Mouse (Mus musculus): Measurements from ENCODE around the gene Osbpl10. TPM values are rescaled to one million over a fixed set of nuclear protein-coding genes. Genes with fewer than 3 reads are reported as not detected.

The Osbpl10 gene
- polyA plus RNA-seq, 3 experiments from 2014 or later = not detected

DNA sequence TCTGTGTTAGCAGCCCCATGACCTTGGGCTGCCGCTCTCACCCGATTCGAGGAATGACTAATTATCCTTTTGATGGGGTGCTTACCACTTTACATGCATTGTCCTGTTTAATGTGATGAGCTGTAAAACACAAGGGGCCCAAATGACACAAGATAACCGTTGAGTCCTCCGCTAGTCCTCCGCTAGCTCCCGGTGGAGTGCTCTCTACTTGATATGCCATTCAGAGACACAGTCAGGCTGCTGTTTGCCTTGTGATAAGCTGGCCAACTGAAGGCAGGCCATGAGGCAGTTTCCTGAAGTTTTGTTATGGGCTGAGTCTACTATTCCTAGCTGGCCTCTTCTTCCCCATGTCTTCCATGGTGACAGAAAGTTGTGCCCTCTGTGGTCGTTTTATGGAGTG, 187.6 kb downstream of the Osbpl10 start:
- no peak for ATAC-seq

DNA sequence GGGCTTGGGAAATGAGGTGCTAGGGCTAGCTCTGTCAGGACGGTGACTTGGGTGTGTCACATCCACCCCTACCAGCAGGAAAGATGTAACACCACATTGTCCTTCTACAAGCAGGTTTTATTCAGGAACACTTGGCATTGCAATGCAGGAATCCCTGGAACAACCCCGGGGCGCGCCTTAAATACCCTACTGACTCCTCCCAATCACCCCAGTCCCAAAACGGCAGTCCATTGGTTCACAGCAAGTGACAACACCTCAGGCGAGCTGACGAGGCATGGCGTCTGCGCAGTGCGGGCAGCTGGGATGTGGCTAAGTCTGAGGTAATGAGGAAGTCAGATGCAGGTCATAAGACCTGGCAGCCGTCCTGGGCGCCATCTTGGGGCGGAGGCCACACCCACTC, 191.2 kb downstream of the Osbpl10 start:
- ATAC-seq = no peak

DNA sequence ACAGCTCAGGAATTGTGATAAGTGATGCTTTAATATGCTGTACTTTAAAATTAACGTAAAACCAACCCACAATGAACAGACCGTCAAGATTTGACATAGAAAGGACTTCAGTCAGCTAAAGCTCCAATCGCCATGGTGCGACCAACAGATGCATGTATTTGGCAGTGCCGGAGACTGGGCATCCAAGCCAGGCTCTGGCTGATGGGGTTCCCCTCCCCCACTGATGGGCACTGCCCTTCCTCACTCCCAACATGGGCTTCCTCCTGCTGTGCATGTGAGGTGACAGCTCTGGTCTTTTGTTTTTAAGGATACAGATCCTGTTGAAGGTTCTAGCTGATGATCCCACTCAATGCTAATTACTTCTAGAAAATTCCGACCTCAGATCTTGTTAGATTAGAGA, 193.7 kb downstream of the Osbpl10 start:
- ATAC-seq = no peak

DNA sequence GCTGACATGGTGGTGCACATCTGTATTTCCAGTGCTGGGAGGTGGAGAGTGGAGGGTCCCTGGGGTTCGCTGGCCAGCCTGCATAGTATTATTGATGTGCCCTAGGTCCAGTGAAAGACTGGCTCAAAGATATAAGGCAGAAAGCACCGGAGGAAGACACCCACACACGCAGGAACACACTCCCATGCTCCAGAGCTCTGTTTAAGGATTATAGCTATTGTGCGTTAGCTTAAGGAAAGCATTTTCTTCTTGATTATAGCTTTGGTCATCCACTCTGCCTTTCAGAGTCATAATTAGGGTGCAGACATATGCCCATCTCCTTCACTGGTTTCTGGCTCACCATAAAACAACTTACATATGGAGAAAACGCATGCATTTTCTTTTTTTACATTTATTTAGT, 200.8 kb downstream of the Osbpl10 start:
- no peak for ATAC-seq

DNA sequence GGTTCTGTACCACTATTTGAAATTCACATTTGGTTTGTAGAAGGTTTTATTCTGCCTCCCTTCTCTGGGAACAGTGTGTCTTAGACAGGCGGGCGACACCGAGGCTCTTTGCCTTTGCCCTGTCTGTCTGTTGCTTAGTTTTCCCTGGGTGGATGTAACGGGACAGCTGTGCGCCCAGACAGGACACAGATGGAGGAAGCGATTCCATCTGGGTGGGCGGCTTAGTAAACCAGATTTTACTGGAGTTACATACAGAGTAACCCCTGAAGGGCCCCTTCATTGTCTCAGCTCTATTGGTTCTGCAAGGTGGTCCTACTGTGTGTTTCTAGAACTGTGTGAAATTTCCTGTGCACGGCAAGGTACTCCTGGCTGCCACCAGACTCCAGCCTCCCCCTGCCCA, 201.6 kb downstream of the Osbpl10 start:
- ATAC-seq = no peak

DNA sequence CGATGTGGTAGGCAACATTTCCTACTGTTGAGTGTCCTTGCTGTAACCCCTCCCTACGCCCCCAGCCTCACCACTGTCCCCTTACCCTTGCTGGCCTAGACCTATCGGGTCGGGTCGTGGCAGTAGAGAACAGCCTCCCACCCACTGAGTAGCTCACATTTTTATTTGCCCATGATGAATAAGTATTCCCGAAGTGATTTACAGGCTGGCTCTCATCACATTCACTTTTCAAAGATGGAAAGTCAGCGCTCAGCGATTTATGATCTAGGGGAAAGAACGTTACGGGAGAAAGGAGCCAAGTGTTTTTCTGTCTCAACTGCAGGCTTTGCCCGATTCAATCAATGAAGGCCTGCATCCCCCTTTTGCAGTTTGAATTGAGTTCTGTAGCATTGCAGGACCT, 208.0 kb downstream of the Osbpl10 start:
- no peak for ATAC-seq

DNA sequence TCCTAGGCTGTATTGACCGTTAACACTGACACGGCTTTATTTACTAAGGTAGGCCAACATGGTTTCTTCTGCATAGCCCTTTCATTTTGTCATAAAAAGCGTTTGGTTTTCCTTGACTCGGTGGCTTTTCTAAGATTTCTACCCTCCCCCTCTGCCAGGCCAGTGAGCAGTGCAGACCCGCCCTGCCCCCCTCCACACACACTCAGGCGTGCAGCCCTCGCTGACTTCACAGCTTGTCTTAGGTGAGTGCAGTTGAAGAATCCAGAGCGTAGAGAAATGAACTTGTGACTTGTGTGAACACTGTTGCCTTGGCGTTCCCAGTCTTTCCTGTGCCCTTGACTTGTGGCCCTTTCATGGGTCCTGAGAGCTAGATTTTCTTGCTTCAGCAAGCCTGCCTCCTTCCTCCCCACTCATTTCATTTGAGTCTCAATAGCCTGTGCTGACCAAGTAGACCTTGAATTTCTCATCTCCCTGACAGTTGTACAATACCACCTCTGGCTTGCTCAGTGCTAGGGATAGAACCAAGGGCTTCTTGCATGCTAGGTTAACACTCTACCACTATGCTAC, 212.1 kb downstream of the Osbpl10 start:
- no peak for ATAC-seq

DNA sequence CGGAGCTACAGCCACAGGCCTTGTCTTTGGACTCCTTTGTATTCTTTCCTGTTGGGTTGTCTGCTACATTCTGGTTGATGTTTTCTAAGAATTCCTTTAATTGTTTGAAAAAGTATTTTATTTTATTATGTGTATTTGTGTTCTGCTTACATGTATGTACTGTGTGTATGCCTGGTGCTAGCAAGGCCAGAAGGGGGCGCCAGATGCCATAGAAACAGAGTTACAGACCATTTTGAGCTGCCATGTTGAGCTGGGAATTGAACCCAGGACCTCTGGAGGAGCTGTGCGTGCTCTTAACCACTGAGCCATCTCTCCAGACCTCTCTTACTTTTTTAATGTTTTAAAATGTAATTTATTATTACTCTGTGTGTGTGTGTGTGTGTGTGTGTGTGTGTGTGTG, 214.5 kb downstream of the Osbpl10 start:
- no peak for ATAC-seq

DNA sequence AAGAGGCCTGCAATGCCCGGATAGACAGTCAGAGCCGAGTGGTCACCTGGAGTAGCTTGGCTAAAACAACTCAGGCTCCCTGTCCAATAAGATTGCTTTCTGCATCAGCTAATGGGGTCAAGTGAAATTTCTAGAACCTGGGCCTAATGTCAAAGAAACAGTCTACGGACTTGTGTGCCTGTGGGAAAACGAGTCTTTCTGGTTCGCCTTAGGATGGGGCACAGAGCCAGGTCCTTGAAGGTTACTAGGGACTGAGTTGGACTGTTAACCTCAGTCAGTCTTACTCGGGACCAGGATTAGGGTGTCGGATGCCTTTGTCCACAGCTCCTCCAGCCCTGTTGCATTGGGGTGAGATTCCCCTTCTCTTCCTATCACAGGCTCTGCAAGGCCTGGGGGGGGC, 218.7 kb downstream of the Osbpl10 start:
- no peak for ATAC-seq

DNA sequence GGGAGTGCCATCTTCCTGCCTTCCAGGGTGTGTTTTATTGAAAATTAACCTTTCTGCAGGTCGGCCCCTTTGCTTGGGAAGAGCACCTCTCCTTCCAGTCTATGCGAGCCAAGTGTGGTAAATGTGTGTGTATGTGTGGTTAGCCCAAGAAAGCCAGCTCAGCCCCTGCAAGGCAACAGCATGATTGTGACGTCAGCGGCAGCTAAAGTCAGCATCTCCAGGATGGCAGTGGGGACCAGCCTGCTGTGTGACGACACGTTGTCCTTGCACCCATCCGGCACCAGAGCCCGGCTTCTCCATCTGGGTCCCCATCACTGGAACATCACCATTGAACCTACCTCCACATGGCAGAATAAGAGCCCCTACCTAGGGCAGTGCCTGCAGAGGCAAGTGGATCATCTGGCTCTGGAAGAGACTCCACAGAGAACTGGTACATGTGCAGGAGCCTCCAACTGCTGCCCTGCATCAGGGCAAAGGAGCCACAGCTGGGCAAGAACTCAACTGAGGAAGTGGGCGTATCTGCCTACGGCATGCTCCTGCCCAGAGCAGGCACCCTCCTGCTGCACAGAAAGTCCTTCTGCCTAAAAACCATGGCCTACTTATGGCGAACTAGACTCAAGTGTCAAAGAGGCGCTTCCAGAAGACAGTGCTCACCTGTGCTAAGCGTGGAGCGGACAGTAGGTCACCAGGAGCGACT, 221.9 kb downstream of the Osbpl10 start:
- ATAC-seq = no peak

DNA sequence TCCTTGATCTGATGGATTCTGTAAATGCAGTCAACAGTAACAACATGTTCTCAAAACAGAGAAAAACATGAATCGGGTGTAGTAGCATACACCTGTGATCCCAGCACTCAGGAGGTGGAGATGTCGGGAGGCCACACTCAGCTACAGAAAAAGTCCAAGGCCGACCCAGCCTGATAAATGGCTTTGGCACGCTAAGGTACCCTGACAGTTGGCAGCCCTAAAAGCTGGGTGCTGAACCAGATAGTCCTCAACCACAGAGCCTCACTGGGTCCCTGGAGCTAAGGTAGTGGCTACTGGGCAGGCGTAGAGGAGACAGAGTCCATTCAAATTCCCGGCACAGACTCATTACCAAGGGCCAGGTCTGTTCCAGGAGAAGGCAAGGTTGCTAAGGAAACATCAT, 222.9 kb downstream of the Osbpl10 start:
- no peak for ATAC-seq

DNA sequence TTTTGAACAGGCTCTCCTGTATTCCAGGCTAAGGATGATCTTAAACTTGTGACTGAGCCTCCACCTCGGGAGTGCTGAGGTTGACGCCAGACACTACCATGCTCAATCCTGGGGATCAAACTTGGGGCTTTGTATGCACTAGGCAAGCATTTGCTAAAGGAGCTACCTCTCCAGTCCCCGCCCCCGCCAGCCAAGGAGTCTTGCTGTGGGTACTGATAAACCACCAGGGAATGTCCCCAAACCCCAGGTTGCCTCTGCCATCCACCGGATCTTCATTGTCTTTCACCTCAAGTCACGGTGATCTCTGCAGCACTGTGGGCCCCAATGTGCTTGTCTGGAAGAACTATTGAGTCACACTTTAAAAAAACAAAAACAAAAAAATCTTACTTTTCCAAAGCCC, 224.8 kb downstream of the Osbpl10 start:
- no peak for ATAC-seq

DNA sequence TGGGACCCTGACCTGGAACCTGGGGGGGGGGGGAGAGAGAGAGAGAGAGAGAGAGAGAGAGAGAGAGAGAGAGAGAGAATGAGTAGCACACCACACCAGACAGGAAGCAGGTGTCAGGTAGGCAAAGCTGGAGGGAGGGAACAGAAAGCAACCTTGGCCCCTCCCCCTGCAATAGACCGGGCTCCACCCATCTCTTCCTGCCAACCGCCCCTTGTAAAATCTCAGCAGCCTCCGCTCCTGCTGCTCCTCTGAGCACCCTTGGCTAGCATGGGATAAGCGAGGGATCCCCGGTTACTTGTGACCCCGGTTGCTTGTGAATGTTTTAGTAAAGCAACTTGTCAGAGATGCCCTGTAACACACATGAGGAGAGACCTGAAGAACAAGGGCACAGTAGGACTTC, 227.1 kb downstream of the Osbpl10 start:
- ATAC-seq = no peak

DNA sequence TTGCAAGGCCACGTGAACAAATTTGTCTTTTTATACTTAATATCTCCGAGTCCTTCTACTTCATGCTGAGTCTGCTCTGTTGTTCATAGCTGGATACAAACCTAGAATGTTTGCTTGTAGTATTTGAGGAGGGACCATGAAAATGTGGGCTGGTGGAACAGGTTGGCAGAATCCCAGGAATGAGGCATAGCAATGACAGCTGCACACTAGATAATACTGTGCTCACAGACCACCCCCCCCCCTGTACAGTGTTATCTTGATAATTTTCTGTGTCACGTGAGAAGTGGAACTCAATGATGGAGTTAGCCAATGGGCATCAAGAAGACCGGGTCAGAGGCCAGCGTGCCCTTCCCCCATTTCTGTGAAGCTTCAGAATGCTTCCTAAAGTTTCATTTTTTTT, 227.8 kb downstream of the Osbpl10 start:
- ATAC-seq = no peak

DNA sequence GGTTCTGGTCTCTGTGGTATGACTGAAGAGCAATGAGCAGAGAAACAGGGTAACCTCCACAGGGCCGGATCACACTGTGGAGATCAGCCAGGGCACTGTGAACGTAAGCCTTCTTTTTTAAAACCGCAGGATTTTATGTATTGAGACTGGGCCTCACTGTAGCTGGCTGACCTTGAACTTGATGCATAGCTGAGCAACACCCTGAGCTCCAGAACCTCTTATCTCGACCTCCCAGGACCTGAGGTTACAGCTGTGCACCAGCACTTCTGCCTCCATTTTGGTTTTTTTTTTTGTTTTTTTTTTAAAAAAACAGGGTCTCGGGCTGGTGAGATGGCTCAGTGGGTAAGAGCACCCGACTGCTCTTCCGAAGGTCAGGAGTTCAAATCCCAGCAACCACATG, 231.4 kb downstream of the Osbpl10 start:
- ATAC-seq = no peak

DNA sequence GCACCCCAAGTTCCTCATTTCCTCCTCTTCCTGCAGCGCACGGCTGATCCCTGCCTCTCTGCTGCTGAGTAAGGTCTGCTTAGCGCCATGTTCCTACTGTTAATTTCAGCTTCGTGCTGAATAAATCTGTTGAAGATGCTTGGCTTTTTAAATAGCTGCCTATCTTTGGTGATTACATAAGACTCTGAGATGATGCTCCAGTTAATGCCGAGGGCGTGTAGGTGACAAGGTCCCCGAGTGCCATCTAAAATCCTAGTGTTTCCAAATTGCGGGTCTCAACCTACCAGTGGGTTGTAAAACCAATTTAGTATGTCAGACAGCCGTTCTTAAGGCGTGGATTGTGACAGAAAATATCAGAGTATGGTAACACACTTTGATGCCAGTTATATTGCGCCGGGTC, 232.2 kb downstream of the Osbpl10 start:
- no peak for ATAC-seq

DNA sequence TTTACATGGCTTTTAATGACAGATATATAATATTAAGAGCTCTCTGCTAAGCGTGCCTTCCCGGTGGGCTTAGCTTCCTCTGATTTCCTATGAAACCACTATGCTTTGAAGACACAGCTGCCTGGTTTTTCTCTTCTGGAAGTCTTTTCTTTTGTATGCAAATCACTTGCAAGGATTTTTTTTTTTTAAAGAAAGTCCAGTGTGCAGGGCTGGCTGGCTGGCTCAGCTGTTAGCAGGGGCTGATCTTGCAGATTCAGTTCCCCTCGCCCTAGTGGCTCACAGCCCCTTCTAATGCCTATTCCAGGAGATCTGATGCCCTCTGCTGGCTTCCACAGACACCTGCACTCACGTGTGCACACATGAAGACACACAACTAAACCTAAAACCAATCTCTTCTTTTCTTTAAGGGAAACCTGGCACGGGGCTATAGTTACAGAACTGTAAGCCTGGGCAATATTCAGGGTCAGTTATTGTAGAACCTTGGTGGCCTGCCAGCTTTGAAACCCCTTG, 235.4 kb downstream of the Osbpl10 start:
- ATAC-seq = no peak

DNA sequence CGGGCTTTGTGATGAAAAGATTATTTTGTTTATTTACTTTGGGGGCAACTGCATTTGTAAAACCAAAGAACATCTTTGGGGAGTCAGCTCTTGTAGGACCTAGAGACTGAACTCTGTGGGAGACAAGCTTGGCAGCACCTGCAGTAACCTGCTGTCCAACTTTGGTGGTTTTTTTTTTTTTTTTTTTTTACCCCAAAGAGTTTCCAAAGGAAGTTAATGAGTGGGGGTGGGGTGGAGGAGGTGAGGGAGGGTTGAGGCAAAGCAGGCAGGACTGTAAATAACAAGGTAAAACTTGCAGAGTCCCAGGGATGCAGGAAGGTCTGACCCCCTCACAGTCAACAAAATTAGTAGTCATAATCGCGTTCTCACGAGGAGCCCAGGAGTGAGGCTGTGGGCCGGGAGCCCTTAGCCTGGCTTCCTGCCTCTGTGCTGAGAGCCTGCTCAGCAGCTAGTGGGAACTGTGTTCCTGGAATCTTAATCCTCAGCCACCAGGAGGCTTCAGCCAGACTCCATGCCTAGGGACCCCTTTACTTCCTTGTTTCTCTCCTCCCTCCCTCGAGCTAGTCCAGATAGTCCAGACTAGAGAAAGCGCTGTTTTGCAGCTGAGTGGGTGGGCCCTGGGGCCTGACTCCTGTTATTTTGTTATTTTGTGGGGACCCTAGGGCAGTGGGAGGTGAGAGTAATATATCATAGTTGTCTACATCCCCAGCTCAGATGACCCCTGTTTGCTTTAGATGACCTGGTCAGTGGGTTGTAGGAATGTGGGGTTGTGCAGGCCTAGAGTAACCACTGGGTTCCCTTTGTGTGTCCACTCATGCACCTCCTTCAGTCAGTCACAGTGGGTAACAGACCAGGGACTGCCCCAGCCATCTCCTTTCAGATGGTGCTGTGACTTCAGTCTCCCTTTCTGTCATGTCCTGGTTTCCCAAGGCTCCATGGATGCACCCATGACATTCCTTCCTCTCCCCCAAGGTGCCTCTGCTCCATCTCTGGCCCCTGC, 236.5 kb downstream of the Osbpl10 start:
- ATAC-seq = no peak

DNA sequence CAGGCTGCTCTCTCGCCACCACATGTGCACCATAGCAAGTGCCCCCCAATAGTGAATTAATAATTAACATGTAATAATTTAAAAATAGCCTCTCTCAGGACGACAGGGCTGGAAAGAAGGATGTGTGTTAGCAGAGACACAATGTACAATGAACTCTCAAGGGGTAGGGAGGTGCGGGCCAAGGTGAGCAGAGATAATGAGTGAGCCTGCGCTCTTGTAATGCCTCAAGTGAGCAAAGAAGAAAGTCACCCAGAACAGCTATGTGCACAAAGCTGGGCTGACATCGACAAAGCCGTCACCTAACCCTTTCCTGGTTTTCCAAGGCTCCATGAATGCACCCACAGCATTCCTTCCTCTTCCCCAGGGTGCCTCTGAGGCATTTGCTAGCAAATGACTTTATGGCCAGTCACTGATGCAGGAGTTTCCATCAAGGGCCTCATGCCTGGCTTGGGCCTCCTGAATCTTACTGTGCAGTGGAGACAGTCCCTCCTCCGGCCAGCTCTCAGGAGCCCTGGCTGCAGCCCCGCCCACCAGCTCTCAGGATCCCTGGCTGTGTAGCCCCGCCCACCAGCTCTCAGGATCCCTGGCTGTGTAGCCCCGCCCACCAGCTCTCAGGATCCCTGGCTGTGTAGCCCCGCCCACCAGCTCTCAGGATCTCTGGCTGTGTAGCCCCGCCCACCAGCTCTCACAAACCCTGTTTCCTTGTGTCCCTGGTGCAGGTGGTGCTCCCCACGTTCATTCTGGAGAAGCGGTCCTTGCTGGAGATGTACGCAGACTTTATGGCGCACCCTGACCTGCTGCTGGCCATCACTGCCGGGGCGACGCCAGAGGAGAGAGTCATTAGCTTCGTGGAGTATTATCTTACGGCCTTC, 237.7 kb downstream of the Osbpl10 start:
- no peak for ATAC-seq

DNA sequence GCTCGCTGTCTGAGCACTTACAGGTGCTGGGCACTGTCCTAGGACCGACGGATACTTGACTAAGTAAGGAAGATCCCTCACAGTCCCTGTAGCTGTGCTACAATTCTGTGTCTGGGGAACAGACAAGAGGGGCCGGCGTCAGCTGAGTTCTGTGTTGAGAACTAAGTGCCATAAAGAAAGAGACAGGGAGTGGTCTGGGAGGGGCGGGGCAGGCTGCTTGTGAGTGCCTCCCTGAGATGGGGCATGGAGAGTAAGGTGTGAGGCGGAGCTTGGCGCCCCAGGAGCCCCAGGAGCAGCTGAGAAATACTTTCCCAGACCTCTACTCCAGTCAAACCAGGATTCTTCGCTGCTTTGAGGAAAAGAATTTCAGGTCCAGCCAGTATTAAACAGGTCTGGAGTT, 239.6 kb downstream of the Osbpl10 start:
- ATAC-seq = no peak

DNA sequence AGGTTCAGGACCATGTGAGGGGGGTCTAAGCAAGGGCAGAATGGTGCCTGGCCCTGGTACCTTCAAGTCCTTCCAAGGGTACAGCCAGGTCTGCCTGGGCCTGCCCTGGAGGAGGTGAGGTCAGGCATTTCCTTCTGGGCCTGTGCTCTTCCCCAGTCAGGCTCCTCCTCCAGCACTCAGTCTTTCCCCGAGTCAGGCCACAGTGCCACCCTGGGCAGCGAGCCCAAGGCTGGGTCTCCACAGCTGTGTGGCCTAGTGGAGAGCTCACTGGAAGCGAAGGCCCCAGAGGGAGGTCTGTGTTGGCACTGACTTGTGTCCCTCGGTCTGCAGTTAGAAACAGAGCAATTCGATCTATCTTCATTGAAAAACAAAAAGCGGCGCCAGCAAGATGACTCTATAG, 242.1 kb downstream of the Osbpl10 start:
- no peak for ATAC-seq

DNA sequence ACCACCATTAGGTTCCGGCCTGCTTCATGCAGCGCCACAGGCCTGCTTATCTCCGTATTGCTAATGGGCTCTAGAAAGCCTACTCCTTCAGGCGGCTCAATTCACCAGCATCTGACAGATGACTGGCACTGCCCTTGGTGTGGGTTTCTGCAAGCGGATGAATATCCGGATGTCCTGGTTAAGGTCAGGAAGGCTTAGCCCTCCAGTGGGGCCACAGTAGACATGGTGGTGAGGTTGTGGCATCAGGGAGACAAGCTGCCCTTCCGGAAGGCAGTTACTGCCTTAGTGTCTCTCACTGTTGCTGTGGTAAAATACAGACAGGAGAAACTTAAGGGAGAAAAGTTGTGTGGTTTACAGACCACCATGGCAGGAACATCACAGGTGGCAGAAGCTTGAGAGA, 242.9 kb downstream of the Osbpl10 start:
- ATAC-seq = no peak

Data from inflammation-experienced regulatory T-cells, adult 6 months (primary cell).